Mouse (Mus musculus) ovary, postnatal 14 days (tissue): ENCODE data around the gene Emid1.

Source experiments
- DNase-seq: peaks from one replicate; pipeline ENCODE4 v3.0.0; 2022; ENCODE audit warnings: low spot score

Gene Emid1

DNA sequence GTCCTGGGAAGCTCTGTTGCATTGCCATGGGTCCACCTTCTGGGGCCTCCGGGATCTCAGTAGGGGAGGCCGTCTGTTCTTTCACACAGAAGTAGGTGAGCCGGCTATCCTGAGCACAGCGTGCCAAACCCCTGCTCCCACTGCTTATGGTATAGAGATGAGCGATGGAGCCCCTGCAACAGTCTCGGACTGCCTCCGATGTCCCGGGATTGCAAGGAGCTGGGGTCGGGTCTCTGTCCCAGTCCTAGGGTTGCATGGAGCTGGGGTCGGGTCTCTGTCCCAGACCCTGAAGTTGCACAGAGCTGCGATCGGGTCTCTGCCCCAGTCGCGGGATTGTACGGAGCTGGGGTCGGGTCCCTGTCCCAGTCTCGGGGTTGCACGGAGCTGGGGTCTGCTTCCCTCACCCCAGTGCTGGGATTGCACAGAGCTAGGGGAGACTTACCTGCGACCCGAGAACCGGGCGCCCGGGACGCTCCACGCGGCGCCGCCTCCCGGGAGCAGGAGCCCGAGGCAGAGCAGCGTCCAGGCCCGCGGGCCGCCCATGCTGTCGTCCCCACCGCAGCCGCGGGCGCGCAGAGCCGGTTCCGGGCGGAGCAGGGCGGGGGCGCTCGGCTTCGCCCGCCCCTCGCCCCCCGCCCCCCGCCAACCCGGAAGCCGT is at the start of gene Emid1:
Gene Emid1 (minus strand): TSS at position 578 of the 658 bp plus-strand sequence.
- DNase-seq: no peak

DNA sequence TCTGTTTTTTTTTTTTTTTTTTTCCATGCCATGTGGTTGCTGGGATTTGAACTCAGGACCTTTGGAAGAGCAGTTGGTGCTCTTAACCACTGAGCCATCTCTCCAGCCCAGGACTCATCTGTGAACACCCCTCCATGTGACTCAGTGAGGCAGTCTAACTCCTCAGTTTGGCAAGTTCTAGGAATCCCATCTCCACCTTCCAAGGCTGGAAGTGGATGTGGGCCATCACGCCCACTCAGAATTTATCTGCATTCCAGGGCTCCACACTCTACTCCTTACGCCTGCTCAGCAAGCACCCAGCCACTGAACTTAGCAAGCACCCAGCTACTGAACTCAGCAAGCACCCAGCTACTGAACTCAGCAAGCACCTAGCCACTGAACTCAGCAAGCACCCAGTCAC is 47.8 kb upstream of the Emid1 start:
- no peak for DNase-seq

GRCm38 (mm10) chr11:5197068-5197467 is 45.0 kb upstream of the Emid1 start:
- DNase-seq: no peak

DNA sequence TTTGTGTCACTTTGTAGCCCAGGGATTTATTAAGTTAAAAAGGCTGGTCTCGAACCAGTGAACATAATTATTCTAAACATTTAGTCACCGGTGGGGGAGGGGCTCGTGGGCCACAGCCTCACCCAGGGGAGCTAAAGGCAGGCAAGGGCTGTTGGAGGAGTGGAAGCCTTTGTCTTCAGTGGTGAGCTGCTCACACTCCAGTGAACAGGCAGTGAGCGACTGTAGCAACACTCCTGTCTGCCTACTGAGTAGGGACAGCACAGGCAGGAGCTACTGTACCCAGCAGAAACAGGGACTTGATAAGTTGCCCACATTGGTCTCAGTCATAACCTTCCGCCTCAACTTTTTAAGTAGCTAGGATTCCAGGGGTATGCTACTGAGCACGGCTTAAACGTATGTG is 44.5 kb upstream of the Emid1 start:
- DNase-seq: no peak

- DNase-seq: no peak
These were observed 41.5 kb upstream of the Emid1 start for GRCm38 (mm10) chr11:5193576-5193881.

GRCm38 (mm10) chr11:5192840-5193575 is 41.0 kb upstream of the Emid1 start:
- no peak for DNase-seq

- DNase-seq: no peak
These were observed 40.0 kb upstream of the Emid1 start for GRCm38 (mm10) chr11:5192084-5192516.

DNA sequence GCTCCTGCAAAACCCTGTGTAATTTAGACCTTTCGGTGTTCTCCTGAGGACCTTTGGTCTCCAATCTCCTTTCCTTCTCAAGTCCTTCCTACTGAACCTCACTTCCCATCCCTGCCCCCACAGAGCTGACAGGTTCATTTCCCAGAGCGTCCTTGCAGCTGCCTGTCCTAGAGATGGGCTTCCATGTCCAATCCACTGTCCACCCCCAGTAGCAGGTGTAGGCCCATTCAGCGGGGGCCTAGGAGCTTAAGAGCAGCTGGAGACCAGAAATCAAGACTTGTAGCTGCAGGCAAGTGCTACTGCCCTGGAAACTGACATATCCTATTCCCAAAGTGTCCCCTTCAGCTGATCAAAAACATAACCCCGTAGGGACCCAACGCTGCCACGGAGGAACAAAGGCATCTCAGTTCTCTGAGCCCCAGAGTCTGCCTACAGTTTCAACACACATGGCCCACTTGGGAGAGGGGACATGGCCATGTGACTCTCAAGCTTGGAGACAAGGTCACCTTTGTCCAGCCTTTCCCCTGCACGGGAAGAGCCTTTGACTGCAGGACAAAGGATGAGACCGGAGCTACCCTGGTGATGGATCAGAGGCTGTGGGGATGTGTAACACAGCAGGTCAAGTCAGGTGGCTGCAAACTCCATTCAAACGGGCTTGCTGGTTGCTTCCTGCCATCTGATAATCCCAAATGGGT is 37.3 kb upstream of the Emid1 start:
- no peak for DNase-seq

DNA sequence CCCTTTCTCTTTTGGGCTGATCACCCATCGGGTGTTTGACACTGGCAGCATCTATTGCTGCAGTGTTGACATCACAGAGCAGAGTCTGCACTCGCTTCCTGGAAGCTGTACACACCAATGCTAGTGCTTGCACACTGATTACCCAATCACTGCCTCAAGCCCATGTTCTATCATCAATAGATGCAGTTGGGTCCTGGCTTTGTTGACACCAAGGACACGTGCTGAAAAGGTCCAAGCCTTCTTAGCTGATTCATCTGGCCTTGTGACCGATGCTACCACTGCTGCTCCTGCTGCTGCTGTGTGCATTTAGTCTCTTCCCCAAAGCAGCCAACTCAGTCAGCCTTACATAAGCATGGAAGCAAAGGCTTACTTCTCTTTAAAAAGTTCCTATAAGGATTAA is 36.1 kb upstream of the Emid1 start:
- DNase-seq: no peak

DNA sequence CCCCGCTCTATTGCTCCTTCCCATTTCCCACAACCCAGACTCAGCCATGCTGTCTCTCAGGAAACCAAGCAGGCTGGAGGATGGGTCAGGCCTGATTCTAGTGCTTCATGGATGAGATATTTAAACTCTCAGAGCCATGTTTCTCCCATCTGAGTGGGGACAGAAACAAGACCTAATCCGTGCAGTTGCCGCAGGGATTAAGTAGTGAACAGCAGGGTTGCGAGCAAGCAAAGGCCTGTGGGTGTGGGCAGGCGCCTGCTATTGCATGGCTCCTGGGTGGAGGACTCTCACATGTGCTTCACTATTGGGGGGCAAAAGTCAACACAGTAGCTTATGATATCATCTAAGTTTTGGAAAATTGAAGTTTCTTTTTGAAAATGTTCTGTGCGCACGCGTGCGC is 32.8 kb upstream of the Emid1 start:
- DNase-seq: no peak

DNA sequence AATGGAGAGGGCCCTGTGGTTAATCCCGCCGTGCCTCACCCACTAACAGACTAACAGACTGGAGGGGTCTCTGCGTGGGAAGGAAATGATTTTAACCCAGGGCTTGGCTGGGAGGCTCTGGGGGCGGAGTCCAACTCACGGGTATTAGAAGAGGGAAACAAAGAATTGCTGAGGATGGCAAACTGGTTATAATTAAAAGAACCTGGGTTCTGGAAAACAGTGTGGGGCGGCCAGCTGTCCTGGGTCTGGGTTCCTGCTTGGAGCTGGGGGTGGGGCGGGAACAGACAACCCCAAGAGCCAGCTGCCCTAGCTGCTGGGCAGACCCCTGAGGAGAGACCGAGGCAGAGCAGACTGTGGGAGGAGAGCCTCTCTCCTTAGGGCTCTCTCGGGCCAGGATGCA is 32.2 kb upstream of the Emid1 start:
- no peak for DNase-seq

- DNase-seq: no peak
These were observed 30.8 kb upstream of the Emid1 start for GRCm38 (mm10) chr11:5182870-5183269.

GRCm38 (mm10) chr11:5181850-5182404 is 29.9 kb upstream of the Emid1 start:
- DNase-seq: peak; percentile 92

DNA sequence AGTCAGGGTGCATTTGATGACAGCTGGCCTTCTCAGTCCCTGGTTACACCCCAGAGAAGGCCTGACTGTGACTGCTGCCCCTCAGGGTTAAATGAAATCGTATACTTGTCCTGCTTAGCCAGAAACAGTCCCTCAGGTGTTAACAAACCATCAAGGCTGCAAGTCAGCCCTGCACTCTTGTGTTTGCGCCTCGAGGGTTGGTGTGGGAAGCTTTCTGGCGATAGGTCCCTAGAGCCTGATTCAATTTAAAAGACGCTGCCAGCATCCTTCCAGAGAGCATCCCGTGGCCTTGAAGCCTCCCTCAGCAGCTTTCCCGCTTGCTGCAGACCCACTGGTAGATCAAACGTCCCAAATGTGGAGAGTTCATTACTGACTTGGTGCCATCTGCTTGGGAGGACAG is 27.3 kb upstream of the Emid1 start:
- DNase-seq: no peak

DNA sequence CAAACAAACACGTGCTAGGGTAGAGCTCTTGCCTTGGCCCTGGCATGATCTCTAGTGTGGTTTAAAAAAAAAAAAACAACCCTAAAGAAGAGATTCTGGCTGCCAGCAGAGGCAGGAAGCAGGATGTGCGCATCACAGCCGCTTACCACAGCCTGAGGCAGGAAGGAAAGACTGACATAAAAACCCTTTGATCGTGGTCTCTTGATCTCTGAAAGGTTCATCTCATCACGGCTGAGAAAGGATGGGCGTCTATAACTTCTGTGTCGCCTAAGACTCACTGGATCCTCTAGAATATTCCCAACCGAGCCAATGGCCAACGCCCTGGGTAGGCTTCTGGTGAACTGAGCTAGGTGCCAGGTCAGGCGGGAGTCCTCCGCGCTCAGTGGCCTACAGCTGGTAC is 25.1 kb upstream of the Emid1 start:
- no peak for DNase-seq

DNA sequence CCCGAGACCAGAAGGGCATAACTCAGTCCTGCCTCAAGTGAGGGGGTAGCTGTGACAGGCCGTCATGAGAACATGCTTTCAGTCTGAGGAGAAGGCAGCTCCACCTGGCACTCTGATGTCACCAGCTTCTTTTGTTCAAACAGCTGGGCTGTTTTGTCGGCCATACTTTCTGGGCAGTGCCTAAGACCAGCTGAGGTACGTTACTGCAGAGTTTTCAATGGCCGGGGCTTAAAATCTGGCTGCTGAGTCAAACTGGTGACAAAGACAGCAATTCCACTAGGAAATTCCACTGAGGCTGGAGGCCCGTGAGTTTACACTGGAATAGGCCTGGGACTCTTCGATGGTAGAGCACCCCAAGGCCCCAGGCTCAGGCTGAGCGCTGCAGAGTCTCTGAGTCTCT is 24.6 kb upstream of the Emid1 start:
- no peak for DNase-seq

- DNase-seq: no peak
These were observed 23.8 kb upstream of the Emid1 start for GRCm38 (mm10) chr11:5175866-5176265.

GRCm38 (mm10) chr11:5175141-5175540 is 23.1 kb upstream of the Emid1 start:
- DNase-seq: no peak

DNA sequence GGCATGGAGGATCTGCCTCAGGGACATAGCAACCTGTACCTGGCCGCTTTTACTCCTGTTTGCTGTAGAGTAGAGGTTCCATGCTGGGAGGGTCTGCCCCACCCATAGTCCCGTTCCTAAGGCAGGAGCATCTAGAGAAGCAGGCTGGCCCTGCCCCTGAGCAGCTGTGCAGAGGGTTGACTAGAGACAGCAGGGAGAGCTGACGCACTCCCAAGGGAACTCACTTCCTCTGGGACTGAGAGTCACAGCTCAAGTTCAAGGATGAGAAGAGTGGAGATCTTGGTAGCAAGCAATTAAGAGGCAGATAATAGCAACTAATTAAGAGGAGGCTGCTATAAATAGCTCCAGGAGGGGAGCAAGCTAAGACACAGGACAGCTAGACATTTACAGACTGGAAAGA is 20.8 kb upstream of the Emid1 start:
- no peak for DNase-seq

DNA sequence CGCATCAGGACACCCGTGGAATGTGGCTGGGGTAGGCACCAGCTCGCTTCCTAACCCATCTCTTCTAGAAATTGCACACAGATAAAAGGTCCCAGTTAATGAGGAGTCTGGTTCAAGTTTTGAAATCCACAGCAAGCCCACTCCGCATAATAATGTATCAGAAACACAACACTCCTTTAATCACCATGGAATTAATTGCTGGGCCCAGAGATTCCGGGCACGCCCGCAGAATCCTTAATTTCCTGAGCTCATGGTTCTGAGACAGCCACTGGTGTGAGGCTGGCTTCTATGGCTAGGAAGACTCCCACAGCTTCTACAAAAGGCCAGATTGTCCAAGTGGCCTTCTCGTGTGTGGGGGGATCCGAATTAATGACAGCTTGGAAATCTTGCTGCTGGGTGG is 15.3 kb upstream of the Emid1 start:
- DNase-seq: no peak

- DNase-seq: no peak
These were observed 13.4 kb upstream of the Emid1 start for GRCm38 (mm10) chr11:5165471-5165916.

DNA sequence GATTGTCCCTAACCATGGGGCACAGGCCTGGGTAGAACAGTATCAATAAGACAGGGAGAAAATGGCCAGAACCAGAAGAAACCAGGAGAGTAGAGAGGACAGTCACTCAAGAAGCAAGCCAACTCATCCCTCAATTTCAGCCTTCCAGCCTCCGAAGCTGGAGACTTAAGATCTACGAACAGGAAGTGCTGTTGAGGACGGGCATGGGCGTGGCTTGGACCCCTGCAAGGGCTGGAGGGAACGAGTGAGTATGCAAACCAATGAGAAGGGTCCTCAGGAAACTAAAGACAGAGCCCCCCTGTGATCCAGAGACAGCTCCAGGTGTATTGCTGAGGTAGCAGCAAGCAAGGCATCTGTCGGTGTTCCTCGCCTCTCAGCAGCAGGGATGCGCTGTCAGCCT is 12.3 kb upstream of the Emid1 start:
- DNase-seq: no peak

- DNase-seq: no peak
These were observed 11.4 kb upstream of the Emid1 start for GRCm38 (mm10) chr11:5163421-5163820.
